Mouse (Mus musculus): ENCODE results near the gene Ptprf. TPM values are rescaled to one million over a fixed set of nuclear protein-coding genes. Genes with fewer than 3 reads are reported as not detected.

Gene Ptprf
- polyA plus RNA-seq, 1 experiment from 2014 or later, result 46.8 TPM

DNA sequence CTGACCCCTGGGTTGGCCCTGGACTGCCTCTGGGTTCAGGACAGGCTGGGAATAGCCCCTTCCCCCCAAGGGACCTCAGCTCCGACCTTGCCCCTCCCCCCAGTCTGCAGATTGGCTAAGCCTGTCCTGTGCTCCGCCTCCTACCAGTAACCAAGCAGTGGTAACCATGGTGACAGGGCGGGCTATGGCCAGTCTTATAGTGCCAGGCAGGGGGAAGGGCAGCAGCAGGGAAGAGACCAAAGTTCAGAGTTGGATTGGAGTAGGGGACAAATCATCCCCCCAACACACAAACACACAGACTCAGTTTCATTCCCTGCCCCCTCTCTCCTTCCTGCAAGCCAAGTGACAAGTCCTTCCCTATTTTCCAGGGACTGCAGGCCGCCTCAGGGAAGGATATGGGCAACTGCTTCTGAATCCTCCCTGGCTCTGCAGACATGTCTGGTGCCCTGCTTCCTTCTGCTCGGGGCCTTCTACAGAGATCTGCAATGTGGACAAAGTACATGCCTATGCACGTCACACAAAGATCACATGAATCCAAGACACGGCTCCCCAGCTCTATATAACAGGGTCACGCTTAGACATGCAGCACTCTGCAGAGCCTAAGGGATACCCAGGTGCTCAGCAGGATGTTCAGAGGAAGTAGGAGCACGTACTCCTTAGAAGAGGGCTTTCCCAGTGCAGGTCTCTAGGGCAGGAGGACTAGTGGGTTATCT lies 14.5 kb downstream of the Ptprf start:
- peaks cover under 1% of the 10 kb centered on the region; the same call in 1 of the 2 replicates for H3K36me3 ChIP-seq (ENCODE audit: control insufficient read depth, insufficient read depth, low read length)
- 25% methylated on average over 9 of the region's 9 CpGs for WGBS
- H3K4me1 ChIP-seq (ENCODE audit: control insufficient read depth, insufficient read depth, low read length), result peaks cover 39% of the 10 kb centered on the region
- H3K27me3 ChIP-seq (ENCODE audit: control insufficient read depth, insufficient read depth, low read length), result no peaks in the 10 kb centered on the region
- DNase-seq (ENCODE audit: low spot score) (peak; percentile 93), ATAC-seq (ENCODE audit: insufficient number of reproducible peaks, low FRiP score, low TSS enrichment, low read depth) (peak; percentile 85)
- H3K4me2 ChIP-seq (ENCODE audit: low read depth, severe bottlenecking), result peak overlapping the region; percentile 8
- H3K4me3 ChIP-seq (ENCODE audit: low read depth, low read length), result no peak overlapping the region
- H3K27ac ChIP-seq (replicated peaks; ENCODE audit: low read depth, low read length), result peak overlapping the region; percentile 60
- 0 out of 2 replicates have a peak overlapping the region, but pooled peaks have one; percentile 14 for H3K9ac ChIP-seq (ENCODE audit: low read length)
- no peaks in the 10 kb centered on the region for H3K9me3 ChIP-seq (ENCODE audit: control insufficient read depth, low read length)

DNA sequence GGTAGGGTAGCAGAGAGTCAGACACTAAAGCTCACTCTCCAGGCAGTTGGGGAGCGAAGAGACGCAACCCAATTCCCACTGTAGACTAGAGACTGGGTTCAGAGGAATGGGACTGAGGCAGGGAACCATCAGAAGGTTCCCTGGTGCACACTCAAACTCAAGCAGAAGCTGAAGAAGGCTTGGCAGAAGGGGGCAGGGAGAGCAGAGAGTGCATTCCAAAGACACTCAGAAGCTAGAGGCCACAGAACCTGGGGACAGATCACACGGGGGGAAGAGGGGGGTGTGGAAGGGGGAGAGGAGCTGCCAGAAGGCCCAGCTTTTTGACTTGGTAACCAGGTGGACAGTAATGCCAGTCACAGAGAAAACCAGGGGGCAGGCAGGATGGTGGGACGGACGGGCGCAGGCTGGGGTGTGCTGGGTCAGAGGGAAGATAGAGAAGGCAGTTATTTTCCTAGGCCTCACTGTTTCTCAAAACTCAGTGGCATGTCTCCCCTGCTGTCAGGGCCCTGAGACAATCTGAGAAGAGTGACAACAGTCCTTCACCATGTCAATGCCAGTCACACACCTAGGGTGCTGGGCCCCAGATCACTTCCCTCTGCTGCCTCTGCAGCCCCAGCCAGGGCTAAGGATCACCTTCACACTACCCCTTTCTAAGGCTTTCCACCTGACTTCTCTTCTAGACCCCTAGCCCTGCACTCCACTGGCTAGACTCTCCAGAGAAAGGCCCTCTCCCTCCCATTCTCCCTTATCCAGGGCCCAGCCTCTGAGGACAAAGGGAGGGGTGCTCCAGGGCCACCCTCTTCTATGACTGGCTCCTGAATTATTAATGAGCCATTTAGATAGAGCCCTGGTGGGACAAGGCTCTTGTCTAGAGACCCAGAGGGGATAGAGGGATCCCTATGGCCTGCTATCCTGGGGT lies 15.3 kb downstream of the Ptprf start:
- WGBS, result 80% methylated on average over 6 of the region's 6 CpGs
- H3K9ac ChIP-seq (ENCODE audit: low read length), result peak overlapping the region; percentile 8; the same call in 1 of the 2 replicates
- H3K9me3 ChIP-seq (ENCODE audit: control insufficient read depth, low read length), result no peaks in the 10 kb centered on the region
- DNase-seq (ENCODE audit: low spot score) (no peak), ATAC-seq (ENCODE audit: insufficient number of reproducible peaks, low FRiP score, low TSS enrichment, low read depth) (peak; percentile 1; the same call in 1 of the 2 replicates)
- no peaks in the 10 kb centered on the region for H3K27me3 ChIP-seq (ENCODE audit: control insufficient read depth, insufficient read depth, low read length)
- peaks cover 39% of the 10 kb centered on the region for H3K4me1 ChIP-seq (ENCODE audit: control insufficient read depth, insufficient read depth, low read length)
- peak overlapping the region; percentile 60; the same call in 1 of the 2 replicates for H3K27ac ChIP-seq (replicated peaks; ENCODE audit: low read depth, low read length)
- H3K4me3 ChIP-seq (ENCODE audit: low read depth, low read length), result no peak overlapping the region
- H3K4me2 ChIP-seq (ENCODE audit: low read depth, severe bottlenecking), result peak overlapping the region; percentile 8
- H3K36me3 ChIP-seq (ENCODE audit: control insufficient read depth, insufficient read depth, low read length), result peaks cover 4% of the 10 kb centered on the region; the same call in 1 of the 2 replicates

DNA sequence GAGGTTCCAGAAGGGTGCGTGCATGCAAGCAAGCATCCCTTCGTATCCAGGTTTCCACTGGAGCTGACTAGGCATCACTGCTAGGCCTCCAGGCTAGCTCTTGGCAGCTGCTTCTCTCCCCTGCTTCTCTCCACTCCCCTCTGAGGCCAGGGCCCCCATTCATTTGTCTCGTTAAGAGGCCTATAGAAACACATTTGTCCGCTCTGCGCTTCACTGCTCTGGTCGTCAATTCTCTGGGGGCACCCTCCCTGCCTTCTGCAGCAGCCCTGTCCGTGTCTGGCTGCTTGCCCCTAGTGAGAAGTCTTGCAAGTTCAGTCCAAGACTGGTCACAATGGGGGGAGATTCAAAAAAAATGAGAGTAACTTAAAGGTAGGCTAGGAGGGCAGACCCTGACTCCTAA lies 16.7 kb downstream of the Ptprf start:
- no peak overlapping the region for H3K4me3 ChIP-seq (ENCODE audit: low read depth, low read length)
- H3K4me1 ChIP-seq (ENCODE audit: control insufficient read depth, insufficient read depth, low read length), result peaks cover 39% of the 10 kb centered on the region
- H3K4me2 ChIP-seq (ENCODE audit: low read depth, severe bottlenecking), result no peak overlapping the region
- no peak overlapping the region for H3K9ac ChIP-seq (ENCODE audit: low read length)
- H3K27me3 ChIP-seq (ENCODE audit: control insufficient read depth, insufficient read depth, low read length), result no peaks in the 10 kb centered on the region
- peaks cover 4% of the 10 kb centered on the region; the same call in 1 of the 2 replicates for H3K36me3 ChIP-seq (ENCODE audit: control insufficient read depth, insufficient read depth, low read length)
- DNase-seq (ENCODE audit: low spot score) (no peak), ATAC-seq (ENCODE audit: insufficient number of reproducible peaks, low FRiP score, low TSS enrichment, low read depth) (no peak)
- 56% methylated on average over 7 of the region's 7 CpGs for WGBS
- no peaks in the 10 kb centered on the region for H3K9me3 ChIP-seq (ENCODE audit: control insufficient read depth, low read length)
- no peak overlapping the region for H3K27ac ChIP-seq (replicated peaks; ENCODE audit: low read depth, low read length)

DNA sequence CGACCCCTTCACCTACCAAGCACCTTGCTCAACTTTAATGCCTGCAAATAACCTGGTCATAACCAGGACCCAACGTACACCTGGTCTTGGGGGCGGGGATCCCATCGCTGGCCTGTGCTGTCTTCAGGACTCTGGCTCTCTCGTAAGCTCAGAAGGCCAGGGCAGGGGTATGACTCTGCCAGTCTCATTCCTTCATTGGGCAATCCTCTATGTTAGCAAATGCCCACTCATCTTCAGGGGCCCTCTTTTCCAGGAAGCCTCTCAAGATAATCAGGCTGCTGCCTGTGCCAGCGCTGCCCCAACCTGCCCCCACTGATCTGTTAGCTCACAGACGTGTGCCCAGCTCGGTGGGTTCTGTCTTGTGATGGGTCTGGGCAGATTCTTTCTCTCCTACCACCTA lies 17.2 kb downstream of the Ptprf start:
- Histone ChIP-seq H3K9me3 (ENCODE audit: control insufficient read depth, low read length) (no peaks in the 10 kb centered on the region), H3K4me3 (ENCODE audit: low read depth, low read length) (no peak overlapping the region), H3K9ac (ENCODE audit: low read length) (no peak overlapping the region), H3K4me1 (ENCODE audit: control insufficient read depth, insufficient read depth, low read length) (peaks cover 39% of the 10 kb centered on the region), H3K36me3 (ENCODE audit: control insufficient read depth, insufficient read depth, low read length) (peaks cover 4% of the 10 kb centered on the region; the same call in 1 of the 2 replicates), H3K4me2 (ENCODE audit: low read depth, severe bottlenecking) (no peak overlapping the region), H3K27ac (replicated peaks; ENCODE audit: low read depth, low read length) (no peak overlapping the region), H3K27me3 (ENCODE audit: control insufficient read depth, insufficient read depth, low read length) (no peaks in the 10 kb centered on the region)
- ATAC-seq (ENCODE audit: insufficient number of reproducible peaks, low FRiP score, low TSS enrichment, low read depth), result no peak
- no peak for DNase-seq (ENCODE audit: low spot score)
- WGBS, result 75% methylated on average over 8 of the region's 8 CpGs

DNA sequence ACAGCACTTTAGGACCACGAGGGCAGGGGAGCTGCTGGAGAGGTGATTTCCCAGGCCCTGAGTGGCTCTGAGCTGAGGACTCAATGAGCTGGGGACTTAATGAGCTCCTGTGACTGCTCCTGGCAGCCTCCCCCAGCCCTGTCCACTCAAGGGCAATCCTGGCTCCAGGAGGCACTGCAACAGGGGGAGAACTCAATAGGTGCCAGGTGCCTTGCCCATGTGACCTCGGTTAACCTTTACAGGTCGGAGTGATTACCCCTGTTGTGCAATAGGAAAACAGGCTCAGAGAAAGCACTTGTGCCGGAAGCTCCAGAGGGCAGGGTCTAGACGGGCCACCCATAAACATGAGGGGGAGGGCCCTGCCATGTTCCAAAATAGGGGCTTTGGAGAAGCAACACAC lies 17.7 kb downstream of the Ptprf start:
- no peak overlapping the region; the same call in 1 of the 2 replicates for H3K27ac ChIP-seq (replicated peaks; ENCODE audit: low read depth, low read length)
- H3K9ac ChIP-seq (ENCODE audit: low read length), result no peak overlapping the region
- no peak overlapping the region for H3K4me3 ChIP-seq (ENCODE audit: low read depth, low read length)
- peaks cover 7% of the 10 kb centered on the region; the same call in 1 of the 2 replicates for H3K36me3 ChIP-seq (ENCODE audit: control insufficient read depth, insufficient read depth, low read length)
- ATAC-seq (ENCODE audit: insufficient number of reproducible peaks, low FRiP score, low TSS enrichment, low read depth), result no peak
- no peak for DNase-seq (ENCODE audit: low spot score)
- 27% methylated on average over 5 of the region's 5 CpGs for WGBS
- no peaks in the 10 kb centered on the region for H3K9me3 ChIP-seq (ENCODE audit: control insufficient read depth, low read length)
- no peak overlapping the region for H3K4me2 ChIP-seq (ENCODE audit: low read depth, severe bottlenecking)
- H3K27me3 ChIP-seq (ENCODE audit: control insufficient read depth, insufficient read depth, low read length), result no peaks in the 10 kb centered on the region
- peaks cover 39% of the 10 kb centered on the region for H3K4me1 ChIP-seq (ENCODE audit: control insufficient read depth, insufficient read depth, low read length)

DNA sequence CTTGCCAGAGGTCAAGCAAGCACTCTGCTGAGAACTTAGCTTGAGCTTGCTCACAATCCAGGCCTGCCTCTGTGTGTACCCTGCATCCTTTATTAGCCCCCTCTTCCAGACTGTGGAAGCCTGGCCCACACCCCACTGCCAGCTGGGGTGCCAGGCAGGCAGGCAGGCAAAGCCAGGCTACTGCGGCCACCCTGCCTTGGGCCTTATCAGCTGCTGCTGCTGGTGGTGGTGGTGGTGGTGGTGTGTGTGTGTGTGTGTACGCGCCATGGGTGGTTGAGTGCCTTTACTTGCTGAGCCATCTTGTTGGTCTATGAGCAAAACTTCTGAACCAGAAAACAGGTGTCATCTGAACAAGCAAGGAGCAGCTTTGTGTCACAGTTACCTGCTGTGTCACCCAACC lies 18.3 kb downstream of the Ptprf start:
- Histone ChIP-seq H3K36me3 (ENCODE audit: control insufficient read depth, insufficient read depth, low read length) (peaks cover 7% of the 10 kb centered on the region; the same call in 1 of the 2 replicates), H3K4me1 (ENCODE audit: control insufficient read depth, insufficient read depth, low read length) (peaks cover 34% of the 10 kb centered on the region), H3K4me2 (ENCODE audit: low read depth, severe bottlenecking) (no peak overlapping the region), H3K27ac (replicated peaks; ENCODE audit: low read depth, low read length) (no peak overlapping the region; the same call in none of the 2 replicates), H3K9me3 (ENCODE audit: control insufficient read depth, low read length) (no peaks in the 10 kb centered on the region), H3K4me3 (ENCODE audit: low read depth, low read length) (no peak overlapping the region), H3K27me3 (ENCODE audit: control insufficient read depth, insufficient read depth, low read length) (no peaks in the 10 kb centered on the region), H3K9ac (ENCODE audit: low read length) (no peak overlapping the region)
- DNase-seq (ENCODE audit: low spot score), result no peak
- ATAC-seq (ENCODE audit: insufficient number of reproducible peaks, low FRiP score, low TSS enrichment, low read depth), result no peak
- WGBS, result 94% methylated on average over 3 of the region's 3 CpGs

DNA sequence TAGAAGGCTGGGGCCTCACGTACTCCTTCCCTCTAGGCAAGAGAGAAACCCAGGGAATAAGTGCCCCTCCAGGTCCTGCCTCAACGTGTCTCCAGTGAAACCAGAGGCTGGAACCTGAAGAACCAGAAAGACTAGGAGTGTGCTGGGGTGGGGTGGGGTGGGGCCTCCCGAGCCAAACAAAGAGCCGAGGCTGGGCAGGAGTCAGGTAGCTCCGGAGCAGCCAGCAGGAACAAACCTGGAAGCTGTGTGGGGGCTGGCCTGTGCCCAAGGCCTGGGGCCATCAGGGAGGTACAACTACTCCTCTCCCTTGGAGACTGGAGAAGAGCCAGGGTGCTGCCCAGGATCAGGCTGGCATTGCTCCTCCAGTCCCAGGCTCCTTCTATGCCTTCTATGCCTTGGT lies 18.9 kb downstream of the Ptprf start:
- H3K36me3 ChIP-seq (ENCODE audit: control insufficient read depth, insufficient read depth, low read length), result peaks cover 7% of the 10 kb centered on the region; the same call in 1 of the 2 replicates
- no peaks in the 10 kb centered on the region for H3K27me3 ChIP-seq (ENCODE audit: control insufficient read depth, insufficient read depth, low read length)
- H3K4me3 ChIP-seq (ENCODE audit: low read depth, low read length), result no peak overlapping the region
- no peak overlapping the region for H3K4me2 ChIP-seq (ENCODE audit: low read depth, severe bottlenecking)
- DNase-seq (ENCODE audit: low spot score) (no peak), ATAC-seq (ENCODE audit: insufficient number of reproducible peaks, low FRiP score, low TSS enrichment, low read depth) (no peak)
- WGBS, result 66% methylated on average over 5 of the region's 5 CpGs
- no peaks in the 10 kb centered on the region for H3K9me3 ChIP-seq (ENCODE audit: control insufficient read depth, low read length)
- no peak overlapping the region; the same call in 1 of the 2 replicates for H3K27ac ChIP-seq (replicated peaks; ENCODE audit: low read depth, low read length)
- H3K4me1 ChIP-seq (ENCODE audit: control insufficient read depth, insufficient read depth, low read length), result peaks cover 29% of the 10 kb centered on the region
- no peak overlapping the region for H3K9ac ChIP-seq (ENCODE audit: low read length)

DNA sequence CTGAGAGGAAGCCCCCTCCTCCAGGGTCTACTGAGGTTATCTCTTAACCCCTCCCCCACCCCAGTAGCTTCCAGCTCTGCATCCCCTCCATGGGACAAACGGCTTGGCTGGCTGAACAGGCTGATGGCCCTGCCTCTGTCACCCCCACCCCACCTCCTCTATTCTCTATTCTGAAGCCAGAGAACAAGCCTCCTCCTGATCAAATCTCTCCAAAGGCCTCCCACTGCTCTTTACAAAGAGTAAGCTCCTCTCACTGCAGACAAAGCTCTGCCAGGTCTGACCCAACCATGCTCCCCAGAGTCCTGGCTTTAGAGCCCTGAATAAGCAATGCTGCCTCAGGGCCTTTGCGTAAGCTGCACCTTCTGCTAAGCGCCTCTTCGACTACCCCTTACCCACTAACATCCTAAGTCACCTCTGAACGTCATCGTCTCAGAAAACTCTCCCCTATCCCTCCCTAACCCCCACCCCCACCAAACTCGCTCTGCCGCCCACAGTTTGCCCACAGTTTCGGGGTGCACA lies 19.6 kb downstream of the Ptprf start:
- Histone ChIP-seq H3K4me2 (ENCODE audit: low read depth, severe bottlenecking) (no peak overlapping the region), H3K27me3 (ENCODE audit: control insufficient read depth, insufficient read depth, low read length) (no peaks in the 10 kb centered on the region), H3K4me1 (ENCODE audit: control insufficient read depth, insufficient read depth, low read length) (peaks cover 23% of the 10 kb centered on the region), H3K36me3 (ENCODE audit: control insufficient read depth, insufficient read depth, low read length) (peaks cover 7% of the 10 kb centered on the region; the same call in 1 of the 2 replicates), H3K4me3 (ENCODE audit: low read depth, low read length) (no peak overlapping the region), H3K27ac (replicated peaks; ENCODE audit: low read depth, low read length) (no peak overlapping the region), H3K9me3 (ENCODE audit: control insufficient read depth, low read length) (no peaks in the 10 kb centered on the region), H3K9ac (ENCODE audit: low read length) (no peak overlapping the region)
- WGBS, result 86% methylated on average over 9 of the region's 9 CpGs
- ATAC-seq (ENCODE audit: insufficient number of reproducible peaks, low FRiP score, low TSS enrichment, low read depth) (no peak), DNase-seq (ENCODE audit: low spot score) (no peak)

All from limb, embryonic 11.5 days (tissue).